Mouse (Mus musculus): ENCODE data around the gene Rab8a. TPM values are rescaled to one million over a fixed set of nuclear protein-coding genes. Genes with fewer than 3 reads are reported as not detected.
A peak's percentile ranks its signal among the peaks of the same experiment; 100 is the strongest.

Gene Rab8a
- polyA plus RNA-seq, 1 experiment from 2014 or later = 86.7 TPM

- Histone ChIP-seq H3K9ac (ENCODE audit: low read length) (no peak overlapping the region), H3K9me3 (replicated peaks; ENCODE audit: control insufficient read depth, low read length) (no peaks in the 10 kb centered on the region), H3K4me2 (ENCODE audit: low read length) (no peak overlapping the region), H3K4me1 (ENCODE audit: control insufficient read depth, insufficient read depth, low read length) (peaks cover 12% of the 10 kb centered on the region; the same call in 1 of the 2 replicates), H3K36me3 (ENCODE audit: control insufficient read depth, insufficient read depth, low read length) (peaks cover 4% of the 10 kb centered on the region), H3K27ac (ENCODE audit: low read depth, low read length) (no peak overlapping the region), H3K4me3 (ENCODE audit: low read depth, low read length) (no peak overlapping the region), H3K27me3 (replicated peaks; ENCODE audit: control insufficient read depth, insufficient read depth, low read length) (no peaks in the 10 kb centered on the region)
- 87% methylated on average over 2 of the region's 2 CpGs for WGBS
- ATAC-seq = no peak
- DNase-seq (ENCODE audit: low spot score) = no peak
Measured at GRCm38 (mm10) chr8:72158096-72158495, 2.9 kb upstream of the Rab8a start.

DNA sequence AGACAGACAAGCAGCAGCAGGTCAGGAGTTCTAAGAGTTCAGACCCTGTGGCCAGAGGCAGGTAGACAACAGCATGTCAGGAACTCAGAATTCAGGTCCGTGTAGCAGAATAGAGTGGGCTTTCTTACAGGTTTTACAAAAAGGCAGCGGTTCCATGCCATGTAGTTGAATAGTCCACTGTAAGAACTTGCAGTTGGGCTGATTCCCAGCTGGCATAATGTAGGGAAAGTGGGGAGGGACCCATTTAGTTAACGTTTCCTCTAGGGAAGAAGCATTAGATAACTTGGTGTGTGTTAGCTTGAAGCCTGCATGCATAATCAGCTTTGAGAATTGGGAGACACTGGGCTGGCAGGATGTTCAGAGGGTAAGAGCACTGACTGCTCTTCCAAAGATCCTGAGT is 2.3 kb upstream of the Rab8a start:
- ATAC-seq (no peak), DNase-seq (ENCODE audit: low spot score) (no peak)
- no peak overlapping the region for H3K9ac ChIP-seq (ENCODE audit: low read length)
- no peaks in the 10 kb centered on the region for H3K9me3 ChIP-seq (replicated peaks; ENCODE audit: control insufficient read depth, low read length)
- H3K4me2 ChIP-seq (ENCODE audit: low read length) = no peak overlapping the region
- WGBS = 81% methylated on average over 3 of the region's 3 CpGs
- H3K4me1 ChIP-seq (ENCODE audit: control insufficient read depth, insufficient read depth, low read length) = peaks cover 12% of the 10 kb centered on the region; the same call in 1 of the 2 replicates
- H3K27ac ChIP-seq (ENCODE audit: low read depth, low read length) = no peak overlapping the region
- H3K4me3 ChIP-seq (ENCODE audit: low read depth, low read length) = no peak overlapping the region
- no peaks in the 10 kb centered on the region for H3K36me3 ChIP-seq (ENCODE audit: control insufficient read depth, insufficient read depth, low read length)
- H3K27me3 ChIP-seq (replicated peaks; ENCODE audit: control insufficient read depth, insufficient read depth, low read length) = no peaks in the 10 kb centered on the region

GRCm38 (mm10) chr8:72160007-72160406 is 993 bp upstream of the Rab8a start:
- H3K4me1 ChIP-seq (ENCODE audit: control insufficient read depth, insufficient read depth, low read length) = peaks cover 12% of the 10 kb centered on the region; the same call in 1 of the 2 replicates
- H3K4me2 ChIP-seq (ENCODE audit: low read length) = peak overlapping the region; percentile 63
- no peaks in the 10 kb centered on the region for H3K9me3 ChIP-seq (replicated peaks; ENCODE audit: control insufficient read depth, low read length)
- H3K27ac ChIP-seq (ENCODE audit: low read depth, low read length) = no peak overlapping the region
- peak overlapping the region; percentile 35 for H3K4me3 ChIP-seq (ENCODE audit: low read depth, low read length)
- peaks cover 10% of the 10 kb centered on the region; the same call in 1 of the 2 replicates for H3K36me3 ChIP-seq (ENCODE audit: control insufficient read depth, insufficient read depth, low read length)
- H3K9ac ChIP-seq (ENCODE audit: low read length) = peak overlapping the region; percentile 63; the same call in 1 of the 2 replicates
- no peaks in the 10 kb centered on the region for H3K27me3 ChIP-seq (replicated peaks; ENCODE audit: control insufficient read depth, insufficient read depth, low read length)
- ATAC-seq (no peak), DNase-seq (ENCODE audit: low spot score) (no peak)
- WGBS = 76% methylated on average over 3 of the region's 3 CpGs

GRCm38 (mm10) chr8:72162821-72163220 is 1.8 kb downstream of the Rab8a start:
- H3K4me3 ChIP-seq (ENCODE audit: low read depth, low read length) = no peak overlapping the region
- H3K4me2 ChIP-seq (ENCODE audit: low read length) = peak overlapping the region; percentile 88; the same call in 1 of the 2 replicates

DNA sequence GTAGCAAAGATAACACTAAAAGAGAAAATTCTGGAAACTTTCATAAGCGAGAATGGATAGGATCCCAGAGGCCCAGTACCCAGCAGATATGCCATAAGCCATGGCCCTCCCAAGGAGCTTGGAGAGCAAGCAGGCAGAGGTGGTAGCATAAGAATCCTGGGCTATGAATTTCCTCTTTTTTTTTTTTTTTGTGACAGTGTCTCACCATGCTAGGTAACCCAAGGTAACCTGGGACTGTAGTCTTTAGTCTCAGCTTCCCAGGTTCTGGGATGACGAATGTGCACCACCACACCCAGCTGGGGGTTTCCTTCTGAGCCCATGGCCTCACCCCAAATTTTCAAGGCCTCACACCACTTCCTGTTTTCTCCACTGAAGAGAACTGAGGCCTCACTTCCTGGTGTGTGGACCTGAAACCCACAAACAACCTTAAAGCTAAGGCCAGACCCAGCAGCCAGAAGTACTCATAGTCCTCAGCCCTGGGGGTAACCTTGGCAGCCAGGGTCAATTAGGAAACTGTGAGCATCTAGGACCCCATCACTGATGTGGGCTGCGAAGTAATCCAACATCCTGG is 8.2 kb downstream of the Rab8a start:
- H3K36me3 ChIP-seq (ENCODE audit: control insufficient read depth, insufficient read depth, low read length) = peaks cover 75% of the 10 kb centered on the region
- WGBS = 86% methylated on average over 3 of the region's 3 CpGs
- no peak overlapping the region for H3K4me3 ChIP-seq (ENCODE audit: low read depth, low read length)
- no peaks in the 10 kb centered on the region for H3K4me1 ChIP-seq (ENCODE audit: control insufficient read depth, insufficient read depth, low read length)
- H3K9me3 ChIP-seq (replicated peaks; ENCODE audit: control insufficient read depth, low read length) = no peaks in the 10 kb centered on the region
- no peak for ATAC-seq
- no peak overlapping the region for H3K4me2 ChIP-seq (ENCODE audit: low read length)
- no peak overlapping the region for H3K9ac ChIP-seq (ENCODE audit: low read length)
- DNase-seq (ENCODE audit: low spot score) = no peak
- no peaks in the 10 kb centered on the region for H3K27me3 ChIP-seq (replicated peaks; ENCODE audit: control insufficient read depth, insufficient read depth, low read length)
- no peak overlapping the region for H3K27ac ChIP-seq (ENCODE audit: low read depth, low read length)

More at GRCm38 (mm10) chr8:72162821-72163220, 1.8 kb downstream of the Rab8a start:
- H3K9me3 ChIP-seq (replicated peaks; ENCODE audit: control insufficient read depth, low read length) = no peaks in the 10 kb centered on the region
- no peak overlapping the region for H3K27ac ChIP-seq (ENCODE audit: low read depth, low read length)
- H3K36me3 ChIP-seq (ENCODE audit: control insufficient read depth, insufficient read depth, low read length) = peaks cover 14% of the 10 kb centered on the region; the same call in 1 of the 2 replicates
- H3K27me3 ChIP-seq (replicated peaks; ENCODE audit: control insufficient read depth, insufficient read depth, low read length) = no peaks in the 10 kb centered on the region
- peaks cover 12% of the 10 kb centered on the region; the same call in 1 of the 2 replicates for H3K4me1 ChIP-seq (ENCODE audit: control insufficient read depth, insufficient read depth, low read length)
- no peak for ATAC-seq
- no peak overlapping the region for H3K9ac ChIP-seq (ENCODE audit: low read length)
- DNase-seq (ENCODE audit: low spot score) = no peak

GRCm38 (mm10) chr8:72169681-72170249 is 8.8 kb downstream of the Rab8a start:
- no peak overlapping the region for H3K4me2 ChIP-seq (ENCODE audit: low read length)
- H3K27me3 ChIP-seq (replicated peaks; ENCODE audit: control insufficient read depth, insufficient read depth, low read length) = no peaks in the 10 kb centered on the region
- H3K9me3 ChIP-seq (replicated peaks; ENCODE audit: control insufficient read depth, low read length) = no peaks in the 10 kb centered on the region
- no peak overlapping the region for H3K4me3 ChIP-seq (ENCODE audit: low read depth, low read length)
- DNase-seq (ENCODE audit: low spot score) (no peak), ATAC-seq (no peak)
- no peaks in the 10 kb centered on the region for H3K4me1 ChIP-seq (ENCODE audit: control insufficient read depth, insufficient read depth, low read length)
- no peak overlapping the region for H3K27ac ChIP-seq (ENCODE audit: low read depth, low read length)
- no peak overlapping the region for H3K9ac ChIP-seq (ENCODE audit: low read length)
- H3K36me3 ChIP-seq (ENCODE audit: control insufficient read depth, insufficient read depth, low read length) = peaks cover 76% of the 10 kb centered on the region
- 91% methylated on average over 3 of the region's 3 CpGs for WGBS

DNA sequence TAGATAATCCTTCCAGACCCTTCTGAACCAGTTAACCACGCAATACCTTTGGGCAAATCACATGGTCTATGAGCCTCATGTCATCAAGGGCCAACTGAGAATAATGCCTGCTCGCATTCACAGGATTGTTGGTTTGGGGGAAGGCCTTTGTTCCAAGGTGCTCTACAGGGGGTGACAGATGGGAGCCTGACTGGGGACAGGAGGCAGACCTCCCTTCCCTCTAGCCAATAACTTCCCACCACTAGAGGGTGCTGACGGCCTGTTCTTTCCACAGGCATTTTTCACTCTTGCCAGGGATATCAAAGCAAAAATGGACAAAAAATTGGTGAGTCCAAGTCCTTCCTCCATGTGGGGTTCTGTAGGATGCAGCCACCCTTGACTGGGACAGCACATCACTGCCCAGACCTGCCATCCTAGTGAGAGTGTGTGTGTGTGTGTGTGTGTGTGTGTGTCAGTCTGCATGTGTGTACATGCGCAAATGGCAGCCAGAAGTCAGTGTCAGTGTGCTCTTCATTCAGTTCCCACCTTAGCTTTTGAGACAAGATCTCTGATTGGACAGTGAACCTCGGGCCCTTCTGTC is 16.4 kb downstream of the Rab8a start:
- Histone ChIP-seq H3K4me1 (ENCODE audit: control insufficient read depth, insufficient read depth, low read length) (no peaks in the 10 kb centered on the region), H3K36me3 (ENCODE audit: control insufficient read depth, insufficient read depth, low read length) (peaks cover 95% of the 10 kb centered on the region), H3K4me3 (ENCODE audit: low read depth, low read length) (no peak overlapping the region), H3K27ac (ENCODE audit: low read depth, low read length) (no peak overlapping the region), H3K9me3 (replicated peaks; ENCODE audit: control insufficient read depth, low read length) (no peaks in the 10 kb centered on the region), H3K4me2 (ENCODE audit: low read length) (no peak overlapping the region), H3K9ac (ENCODE audit: low read length) (no peak overlapping the region), H3K27me3 (replicated peaks; ENCODE audit: control insufficient read depth, insufficient read depth, low read length) (no peaks in the 10 kb centered on the region)
- ATAC-seq = peak; percentile 70
- 60% methylated on average over 5 of the region's 5 CpGs for WGBS
- DNase-seq (ENCODE audit: low spot score) = peak; percentile 80

DNA sequence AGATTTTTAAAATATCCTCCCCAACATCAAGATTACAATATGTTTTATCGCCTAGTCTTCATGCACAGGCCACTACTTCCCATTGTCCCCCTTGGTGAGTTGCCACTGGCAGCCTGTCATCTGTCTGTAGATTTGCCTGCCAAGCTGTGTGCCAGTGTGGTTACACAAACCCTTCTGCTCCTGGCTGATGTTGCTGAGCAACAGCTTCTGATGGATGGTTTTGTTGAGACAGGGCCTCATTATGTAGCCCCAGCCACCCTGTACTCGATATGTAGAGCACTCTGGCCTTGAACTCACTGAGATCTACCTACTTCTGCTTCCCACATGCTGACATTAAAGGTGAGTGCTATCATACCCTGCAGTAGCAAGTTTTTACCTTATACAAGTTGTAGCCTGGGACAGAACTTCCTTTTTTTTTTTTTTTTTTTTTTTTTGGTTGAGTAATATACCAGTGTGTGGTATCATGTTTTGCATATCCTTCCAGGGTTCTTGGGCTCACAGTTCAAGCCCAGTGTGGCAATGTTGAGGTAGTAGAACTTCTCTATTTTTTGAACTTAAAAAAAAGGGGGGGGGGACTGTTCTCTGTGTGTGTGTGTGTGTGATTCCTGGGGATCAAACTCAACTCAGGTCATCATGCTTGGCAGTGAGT is 22.7 kb downstream of the Rab8a start:
- no peaks in the 10 kb centered on the region for H3K4me1 ChIP-seq (ENCODE audit: control insufficient read depth, insufficient read depth, low read length)
- ATAC-seq = peak; percentile 60; the same call in 1 of the 2 replicates

More for the DNA sequence above, 22.7 kb downstream of the Rab8a start:
- peaks cover 32% of the 10 kb centered on the region for H3K36me3 ChIP-seq (ENCODE audit: control insufficient read depth, insufficient read depth, low read length)
- 65% methylated on average over 2 of the region's 2 CpGs for WGBS
- no peak overlapping the region for H3K27ac ChIP-seq (ENCODE audit: low read depth, low read length)
- no peaks in the 10 kb centered on the region for H3K27me3 ChIP-seq (replicated peaks; ENCODE audit: control insufficient read depth, insufficient read depth, low read length)
- no peak overlapping the region for H3K4me2 ChIP-seq (ENCODE audit: low read length)
- H3K4me3 ChIP-seq (ENCODE audit: low read depth, low read length) = no peak overlapping the region
- peak; percentile 56 for DNase-seq (ENCODE audit: low spot score)
- H3K9me3 ChIP-seq (replicated peaks; ENCODE audit: control insufficient read depth, low read length) = no peaks in the 10 kb centered on the region
- no peak overlapping the region for H3K9ac ChIP-seq (ENCODE audit: low read length)

Measured in forebrain, embryonic 14.5 days (tissue).